ENCODE assay signal across 10 mouse cellular contexts in the genomic region with DNA sequence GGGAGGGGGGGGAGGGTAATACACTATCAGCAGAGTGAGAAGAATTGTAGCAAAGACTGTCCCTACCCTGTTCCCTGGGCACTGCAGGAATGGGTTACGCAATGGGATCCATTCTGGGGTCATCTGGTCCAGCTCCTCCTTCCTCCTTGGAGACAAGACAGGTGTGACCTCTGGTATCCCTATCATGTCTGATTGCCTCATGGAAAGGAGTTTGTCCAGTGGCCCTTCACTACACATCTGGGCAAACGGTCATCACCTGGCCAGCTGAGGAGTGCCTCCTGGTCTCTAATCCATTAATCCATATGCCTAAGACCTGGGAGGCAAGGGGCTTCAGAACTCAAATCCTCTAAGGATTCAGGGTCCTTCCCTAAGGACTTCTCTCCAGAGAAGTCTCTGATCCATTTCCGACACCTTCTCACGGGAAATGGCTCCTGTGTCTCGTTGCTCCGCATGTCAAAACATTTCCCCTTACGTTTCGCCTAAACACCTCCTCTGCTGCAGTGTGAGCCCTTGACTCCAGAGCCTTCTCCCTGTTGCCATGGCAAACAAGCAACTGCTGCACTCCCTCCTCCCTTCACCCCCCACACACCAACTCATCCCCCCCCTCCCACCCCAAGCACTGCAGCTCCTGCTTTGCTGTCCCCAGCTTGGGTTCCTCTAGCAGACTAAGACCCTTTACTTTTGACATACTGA. TPM values are rescaled to one million over a fixed set of nuclear protein-coding genes. Genes with fewer than 3 reads are reported as not detected.
DNase-seq lines count a peak whose midpoint lies in the region; ATAC-seq lines count a peak whose summit lies in the region.
"Had no signal": no experiment of that assay in that cellular context is flagged by ENCODE, and none has a peak within 500 bp of the region (broad histone marks: within the 10 kb centered on the region; RNA-seq: fewer than 3 reads in every experiment).

No protein-coding gene starts in this region.

- no peak overlapping the region for H3K27ac ChIP-seq in lung, embryonic 16.5 days (ENCODE audit: low read length)
- H3K27ac ChIP-seq in intestine, embryonic 14.5 days (ENCODE audit: low read depth): no peak overlapping the region
- H3K27ac ChIP-seq in neural tube, embryonic 15.5 days (replicated peaks): 0 out of 2 replicates have a peak overlapping the region, but pooled peaks have one; percentile 68

- WGBS in lung, embryonic 16.5 days: 70% methylated on average over 8 of the region's 8 CpGs
- WGBS in intestine, embryonic 14.5 days: 63% methylated on average over 8 of the region's 8 CpGs
- 74% methylated on average over 8 of the region's 8 CpGs for WGBS in neural tube, embryonic 15.5 days

- no peak overlapping the region for H3K4me3 ChIP-seq in lung, embryonic 16.5 days (ENCODE audit: low read length)
- no peak overlapping the region for H3K4me3 ChIP-seq in intestine, embryonic 14.5 days (ENCODE audit: low read depth, low read length)
- peak overlapping the region; percentile 65 for H3K4me3 ChIP-seq in neural tube, embryonic 15.5 days (replicated peaks)

- DNase-seq in cerebellum, adult 11 months: peak; percentile 28
- DNase-seq in cerebellum, postnatal 4 days (ENCODE audit: low spot score in 2 of 2): no peak
- no peak for DNase-seq in lung, postnatal 4 days
- peak; percentile 50 for DNase-seq in intestine, embryonic 14.5 days (ENCODE audit: low spot score)
- DNase-seq in thymus, postnatal 36 days: no peak
- DNase-seq in frontal cortex, postnatal 36 days (ENCODE audit: low spot score in 2 of 2): no peak
- DNase-seq: lung, adult 18-20 months had no signal

- H3K36me3 ChIP-seq in lung, embryonic 16.5 days (ENCODE audit: control insufficient read depth, insufficient read depth, low read length): peaks cover 19% of the 10 kb centered on the region
- peaks cover 43% of the 10 kb centered on the region for H3K36me3 ChIP-seq in intestine, embryonic 14.5 days (ENCODE audit: control insufficient read depth, insufficient read depth, low read length)
- H3K36me3 ChIP-seq in neural tube, embryonic 15.5 days: peaks cover 32% of the 10 kb centered on the region

- H3K4me1 ChIP-seq in lung, embryonic 16.5 days (replicated peaks; ENCODE audit: control insufficient read depth, insufficient read depth, low read length): peaks cover 31% of the 10 kb centered on the region
- peaks cover 27% of the 10 kb centered on the region for H3K4me1 ChIP-seq in intestine, embryonic 14.5 days (replicated peaks; ENCODE audit: control insufficient read depth, insufficient read depth, low read length)
- peaks cover 62% of the 10 kb centered on the region for H3K4me1 ChIP-seq in neural tube, embryonic 15.5 days

- no peaks in the 10 kb centered on the region for H3K9me3 ChIP-seq in lung, embryonic 16.5 days (ENCODE audit: control insufficient read depth, low read length)
- no peaks in the 10 kb centered on the region for H3K9me3 ChIP-seq in intestine, embryonic 14.5 days (ENCODE audit: control insufficient read depth, low read length)
- H3K9me3 ChIP-seq in neural tube, embryonic 15.5 days (replicated peaks): no peaks in the 10 kb centered on the region

- H3K9ac ChIP-seq in lung, embryonic 16.5 days (ENCODE audit: low read length): no peak overlapping the region
- no peak overlapping the region for H3K9ac ChIP-seq in intestine, embryonic 14.5 days (ENCODE audit: low read length)
- peak overlapping the region; percentile 87 for H3K9ac ChIP-seq in neural tube, embryonic 15.5 days (replicated peaks)

- no peaks in the 10 kb centered on the region for H3K27me3 ChIP-seq in lung, embryonic 16.5 days (ENCODE audit: control insufficient read depth, insufficient read depth, low read depth, low read length)
- no peaks in the 10 kb centered on the region for H3K27me3 ChIP-seq in intestine, embryonic 14.5 days (replicated peaks; ENCODE audit: control insufficient read depth, insufficient read depth, low read length)
- H3K27me3 ChIP-seq in neural tube, embryonic 15.5 days (replicated peaks): no peaks in the 10 kb centered on the region

- H3K4me2 ChIP-seq in lung, embryonic 16.5 days (ENCODE audit: low read depth, low read length): 0 out of 2 replicates have a peak overlapping the region, but pooled peaks have one; percentile 75
- H3K4me2 ChIP-seq in intestine, embryonic 14.5 days (ENCODE audit: low read length): no peak overlapping the region; the same call in 1 of the 2 replicates
- peak overlapping the region; percentile 70 for H3K4me2 ChIP-seq in neural tube, embryonic 15.5 days

- no peak for ATAC-seq in lung, embryonic 16.5 days (ENCODE audit: low read depth)
- no peak for ATAC-seq in intestine, embryonic 14.5 days (replicated peaks; ENCODE audit: low FRiP score, low TSS enrichment, low read depth)
- no peak for ATAC-seq in neural tube, embryonic 15.5 days (ENCODE audit: low FRiP score)

RNA-seq across cellular contexts. Expression of a gene that starts 2.2 kb away (rescaled TPM):
- 24.5 and 26.7 TPM in 2 replicates for polyA plus RNA-seq in lung, embryonic 16.5 days (2015; fragmentation: Nextera tagmentation; extraction: Ambion mirVana)
- polyA plus RNA-seq in intestine, embryonic 14.5 days (2014; fragmentation: Nextera tagmentation; extraction: Ambion mirVana): 29.0 and 29.8 TPM in 2 replicates
- polyA plus RNA-seq in neural tube, embryonic 15.5 days (2015; fragmentation: Nextera tagmentation; extraction: Ambion mirVana): 146 and 156 TPM in 2 replicates

RNA-seq across cellular contexts. Expression of a gene that starts 2.3 kb away (rescaled TPM):
- polyA plus RNA-seq in lung, embryonic 16.5 days (2015; fragmentation: Nextera tagmentation; extraction: Ambion mirVana): 24.2 and 26.2 TPM in 2 replicates
- polyA plus RNA-seq in intestine, embryonic 14.5 days (2014; fragmentation: Nextera tagmentation; extraction: Ambion mirVana): 27.2 and 28.9 TPM in 2 replicates
- polyA plus RNA-seq in neural tube, embryonic 15.5 days (2015; fragmentation: Nextera tagmentation; extraction: Ambion mirVana): 33.5 and 41.7 TPM in 2 replicates

RNA-seq across cellular contexts. Expression of a gene that starts 15.0 kb away (rescaled TPM):
- 0.09 TPM in 1 of 2 replicates, not detected in the other for polyA plus RNA-seq in lung, embryonic 16.5 days (2015; fragmentation: Nextera tagmentation; extraction: Ambion mirVana)
- polyA plus RNA-seq in intestine, embryonic 14.5 days (2014; fragmentation: Nextera tagmentation; extraction: Ambion mirVana): not detected in 2 replicates
- 0.06 TPM in 1 of 2 replicates, not detected in the other for polyA plus RNA-seq in neural tube, embryonic 15.5 days (2015; fragmentation: Nextera tagmentation; extraction: Ambion mirVana)
- polyA plus RNA-seq: heart, embryonic 16.5 days had no signal

Comparison
In these comparisons a context has a peak if more than half of its experiments do, and no peak if none do; other contexts are left out.
1. DNase-seq: peak in cerebellum, adult 11 months (single experiment) and intestine, embryonic 14.5 days (single experiment); none in cerebellum, postnatal 4 days (0 of 2), lung, postnatal 4 days (0 of 2), thymus, postnatal 36 days (0 of 2) and frontal cortex, postnatal 36 days (0 of 2).